Mouse (Mus musculus) ES-Bruce4 (cell line): Measurements from ENCODE around the gene Rgs3. TPM values are rescaled to one million over a fixed set of nuclear protein-coding genes. Genes with fewer than 3 reads are reported as not detected.

ENCODE experiments used
- H3K27ac ChIP-seq: 2 replicates; pipeline ENCODE4 v1.5.1; 2012; ENCODE audit warnings: low read length, inconsistent platforms; ENCODE audit not compliant: insufficient read depth
- H3K27me3 ChIP-seq: 2 replicates; pipeline ENCODE4 v1.6.1; 2012; ENCODE audit warnings: mild to moderate bottlenecking, low read length, inconsistent platforms; ENCODE audit not compliant: control insufficient read depth, poor library complexity, insufficient read depth, severe bottlenecking
- H3K36me3 ChIP-seq: 2 replicates; pipeline ENCODE4 v1.6.1; 2012; ENCODE audit warnings: inconsistent platforms, mild to moderate bottlenecking, low read length, moderate library complexity; ENCODE audit not compliant: control insufficient read depth, poor library complexity, insufficient read depth, severe bottlenecking
- H3K4me1 ChIP-seq: one replicate; pipeline ENCODE4 v1.8.1; 2011; ENCODE audit warnings: low read length; ENCODE audit not compliant: control insufficient read depth, insufficient read depth
- H3K4me3 ChIP-seq: 2 replicates; pipeline ENCODE4 v1.5.1; 2011; ENCODE audit warnings: low read depth, mild to moderate bottlenecking, low read length
- H3K9ac ChIP-seq: 2 replicates; pipeline ENCODE4 v1.6.1; 2012; ENCODE audit warnings: low read depth, mild to moderate bottlenecking, inconsistent platforms; ENCODE audit not compliant: poor library complexity, severe bottlenecking
- H3K9me3 ChIP-seq: replicated peaks from 2 replicates; pipeline ENCODE4 v1.6.1; 2012; ENCODE audit warnings: mild to moderate bottlenecking, low read length, inconsistent platforms; ENCODE audit not compliant: control insufficient read depth, poor library complexity, insufficient read depth, severe bottlenecking
- CTCF ChIP-seq: IDR thresholded peaks from one replicate; pipeline ENCODE4 v1.8.1; 2011; ENCODE audit warnings: low read depth, low read length
- EP300 ChIP-seq: IDR thresholded peaks from 2 replicates; pipeline ENCODE4 v1.6.1; 2011; ENCODE audit warnings: low read depth, low read length; ENCODE audit not compliant: insufficient read depth
- POLR2A ChIP-seq: IDR thresholded peaks from one replicate; pipeline ENCODE4 v1.8.1; 2011; ENCODE audit warnings: low read length; ENCODE audit not compliant: insufficient read depth
- polyA plus RNA-seq: library from polyadenylated mRNA; stranded (reverse); fragments of >200 nt; gene quantifications from 2 replicates; pipeline ENCODE4 v1.2.4, GENCODE M21; 2011; ENCODE audit warnings: low read depth; ENCODE audit not compliant: missing spikeins, insufficient read depth, insufficient read length

Rgs3 gene
- polyA plus RNA-seq, 1 experiment, result 15.3 TPM

DNA sequence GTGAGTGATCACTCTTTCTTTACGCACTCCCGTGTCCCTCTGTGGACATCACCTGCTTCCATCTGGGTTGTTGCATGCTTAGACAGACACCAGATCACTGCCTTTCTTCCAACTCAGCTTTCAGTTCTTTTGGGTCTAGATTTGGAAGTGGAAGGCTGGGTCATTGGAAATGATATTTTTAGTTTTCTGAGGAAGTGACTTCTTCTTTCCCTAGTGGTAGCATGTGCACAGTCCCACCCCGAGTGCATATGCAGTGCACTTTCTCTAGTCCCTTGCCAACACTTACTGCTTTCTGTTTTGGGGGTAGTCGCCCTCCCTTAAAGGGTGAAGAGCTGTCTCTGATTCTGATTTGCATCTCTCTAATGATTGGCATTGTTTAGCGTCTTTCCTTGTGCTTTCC lies 170.3 kb downstream of the Rgs3 start:
- TF ChIP-seq POLR2A, result no peak
- Histone ChIP-seq H3K9ac (no peak overlapping the region), H3K4me3 (no peak overlapping the region), H3K4me1 (no peaks in the 10 kb centered on the region), H3K9me3 (no peaks in the 10 kb centered on the region), H3K36me3 (no peaks in the 10 kb centered on the region), H3K27ac (no peak overlapping the region), H3K27me3 (no peaks in the 10 kb centered on the region)

DNA sequence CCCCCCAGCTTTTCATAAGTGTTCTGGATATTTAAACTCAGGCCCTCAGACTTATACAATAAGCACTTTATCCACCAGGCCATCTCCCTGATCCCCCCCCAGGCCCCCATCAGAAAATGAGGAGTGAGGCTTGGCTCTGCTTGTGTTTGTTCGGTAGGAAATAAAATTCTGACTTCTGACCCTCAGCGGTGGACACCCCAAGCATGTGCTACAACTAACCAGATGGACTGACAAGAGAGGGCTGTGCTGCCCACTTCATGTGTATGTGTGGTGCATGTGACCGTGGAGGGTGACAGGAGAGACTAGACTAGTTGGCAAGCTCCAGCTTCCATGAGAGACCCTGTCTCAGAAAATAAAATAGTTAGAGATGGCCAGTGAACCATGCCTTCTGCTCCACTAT lies 171.2 kb downstream of the Rgs3 start:
- H3K9me3 ChIP-seq, result no peaks in the 10 kb centered on the region
- no peak overlapping the region for H3K27ac ChIP-seq
- H3K4me1 ChIP-seq, result no peaks in the 10 kb centered on the region
- no peaks in the 10 kb centered on the region for H3K27me3 ChIP-seq
- H3K36me3 ChIP-seq, result no peaks in the 10 kb centered on the region
- H3K4me3 ChIP-seq, result no peak overlapping the region
- no peak for TF ChIP-seq EP300
- no peak for TF ChIP-seq POLR2A
- no peak for TF ChIP-seq CTCF
- no peak overlapping the region for H3K9ac ChIP-seq

DNA sequence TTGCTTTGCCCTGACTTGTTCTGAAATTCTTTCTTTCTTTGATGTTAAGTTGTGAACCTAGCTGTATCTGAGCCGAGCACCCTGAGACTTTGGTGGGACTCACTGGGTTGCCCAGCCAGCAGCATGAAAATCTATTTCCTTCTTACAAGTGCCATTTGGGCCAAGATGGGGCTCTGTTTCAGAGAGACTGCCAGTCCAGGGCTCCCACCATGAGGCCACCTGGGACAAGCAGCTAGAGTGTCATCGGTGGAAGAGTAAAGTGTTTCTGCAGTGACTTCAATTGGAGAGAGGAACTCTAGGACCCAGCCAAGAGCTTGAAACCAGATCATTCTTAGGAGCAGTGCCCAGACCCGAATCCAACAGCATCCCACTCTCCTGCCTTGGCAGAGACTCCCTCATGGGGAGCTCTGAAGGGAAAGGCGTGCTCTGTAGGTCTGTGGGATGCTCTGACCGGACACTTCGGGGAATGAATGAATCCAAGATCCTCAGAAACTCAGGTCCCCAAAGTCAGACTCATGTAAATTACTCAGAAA lies 171.9 kb downstream of the Rgs3 start:
- no peaks in the 10 kb centered on the region for H3K36me3 ChIP-seq
- no peak overlapping the region for H3K27ac ChIP-seq
- H3K4me1 ChIP-seq, result no peaks in the 10 kb centered on the region

DNA sequence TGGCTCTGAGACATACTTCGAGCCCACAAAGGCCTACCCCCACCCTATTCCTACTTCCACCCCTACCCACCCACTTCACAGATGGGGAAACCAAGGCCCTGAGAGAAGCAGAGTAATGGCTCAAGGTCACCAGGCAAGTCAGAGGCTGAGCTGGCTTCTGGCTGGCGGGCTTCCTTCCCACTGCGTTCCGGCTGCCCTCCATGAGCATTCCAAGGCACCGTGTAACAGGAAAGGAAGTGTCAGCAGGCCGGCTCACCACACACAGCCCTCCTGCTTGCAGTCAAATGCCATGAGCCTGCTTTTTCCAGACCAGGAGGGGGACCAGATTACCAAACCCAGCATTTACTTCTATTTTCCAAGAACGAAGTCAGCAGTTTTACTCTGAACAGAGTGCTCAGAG lies 172.4 kb downstream of the Rgs3 start:
- H3K27me3 ChIP-seq, result no peaks in the 10 kb centered on the region
- TF ChIP-seq CTCF, result no peak
- no peak for TF ChIP-seq EP300
- TF ChIP-seq POLR2A, result no peak
- H3K9me3 ChIP-seq, result no peaks in the 10 kb centered on the region
- no peak overlapping the region for H3K4me3 ChIP-seq
- no peaks in the 10 kb centered on the region for H3K4me1 ChIP-seq
- no peaks in the 10 kb centered on the region for H3K36me3 ChIP-seq
- H3K9ac ChIP-seq, result no peak overlapping the region
- no peak overlapping the region for H3K27ac ChIP-seq

More for the DNA sequence above, 171.9 kb downstream of the Rgs3 start:
- Histone ChIP-seq H3K27me3 (no peaks in the 10 kb centered on the region), H3K9ac (no peak overlapping the region), H3K4me3 (no peak overlapping the region), H3K9me3 (no peaks in the 10 kb centered on the region)
- no peak for TF ChIP-seq CTCF

DNA sequence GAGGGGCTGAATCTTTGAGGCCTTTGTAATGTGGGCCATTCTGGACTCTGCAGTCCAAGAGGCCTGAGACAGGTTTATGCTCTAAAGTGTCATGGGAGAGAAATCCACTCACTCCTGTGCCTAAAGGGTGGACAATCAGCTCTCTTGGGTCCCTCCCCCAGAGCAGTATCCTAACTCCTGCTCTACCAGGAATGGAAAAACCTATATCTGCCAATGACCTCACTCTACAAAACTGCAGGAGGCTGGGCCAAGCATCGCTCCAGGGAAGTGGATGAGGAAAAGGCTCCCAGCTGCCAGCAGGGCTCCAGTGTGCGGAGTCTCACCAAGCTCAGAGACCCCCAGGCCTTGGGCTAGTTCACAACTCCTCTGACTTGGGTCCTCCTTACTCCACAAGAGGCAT lies 173.2 kb downstream of the Rgs3 start:
- no peak overlapping the region for H3K27ac ChIP-seq
- H3K27me3 ChIP-seq, result no peaks in the 10 kb centered on the region
- no peak overlapping the region for H3K4me3 ChIP-seq
- no peaks in the 10 kb centered on the region for H3K4me1 ChIP-seq
- H3K36me3 ChIP-seq, result no peaks in the 10 kb centered on the region
- H3K9ac ChIP-seq, result no peak overlapping the region
- TF ChIP-seq EP300 (no peak), CTCF (no peak), POLR2A (no peak)
- no peaks in the 10 kb centered on the region for H3K9me3 ChIP-seq

DNA sequence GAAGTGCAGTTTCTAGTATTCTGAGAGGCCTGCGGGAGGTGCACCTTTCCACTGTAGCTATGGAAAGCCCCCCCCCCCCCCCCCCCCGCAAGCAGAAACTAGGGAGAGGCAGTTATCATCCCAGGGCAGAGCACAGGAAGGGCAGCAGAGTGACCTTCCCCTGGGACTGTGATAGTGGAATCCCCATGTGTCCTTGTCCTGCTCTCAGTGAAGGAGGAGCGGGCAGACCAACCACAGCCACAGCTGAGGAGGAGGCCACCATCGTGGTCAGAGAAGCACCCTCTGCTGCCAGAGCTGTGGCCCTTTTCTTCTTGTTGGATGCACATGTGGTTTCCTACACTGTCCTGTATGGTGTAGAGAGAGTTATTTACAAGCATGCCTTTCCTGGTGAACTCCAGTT lies 174.3 kb downstream of the Rgs3 start:
- H3K27me3 ChIP-seq, result no peaks in the 10 kb centered on the region
- no peak for TF ChIP-seq EP300
- TF ChIP-seq CTCF, result no peak
- TF ChIP-seq POLR2A, result no peak
- no peak overlapping the region for H3K9ac ChIP-seq
- no peaks in the 10 kb centered on the region for H3K36me3 ChIP-seq
- H3K27ac ChIP-seq, result no peak overlapping the region
- no peak overlapping the region for H3K4me3 ChIP-seq
- no peaks in the 10 kb centered on the region for H3K4me1 ChIP-seq
- H3K9me3 ChIP-seq, result no peaks in the 10 kb centered on the region

DNA sequence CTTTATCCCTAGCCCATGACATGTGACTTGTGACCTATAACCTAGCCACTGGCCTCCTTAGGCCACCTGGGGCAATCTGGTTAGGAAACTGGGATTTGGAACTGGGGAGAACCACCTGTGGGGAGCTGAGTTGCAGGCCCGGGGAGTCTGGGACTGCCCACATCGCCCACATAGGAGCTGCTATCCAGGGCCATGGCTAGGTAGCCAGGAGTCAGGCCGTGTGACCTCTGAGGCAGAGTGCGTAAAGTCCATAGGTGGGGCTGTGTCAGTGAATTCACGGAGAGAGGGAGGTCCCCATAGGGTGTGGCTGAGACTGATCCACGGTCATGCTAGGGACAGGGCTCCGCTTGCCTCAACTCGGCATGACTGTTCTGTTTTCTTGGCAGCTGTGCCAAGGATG lies 175.6 kb downstream of the Rgs3 start:
- no peaks in the 10 kb centered on the region for H3K36me3 ChIP-seq
- no peak overlapping the region for H3K27ac ChIP-seq
- H3K9me3 ChIP-seq, result no peaks in the 10 kb centered on the region
- H3K4me3 ChIP-seq, result 0 out of 2 replicates have a peak overlapping the region, but pooled peaks have one; percentile 2
- TF ChIP-seq EP300 (no peak), POLR2A (no peak), CTCF (no peak)
- H3K4me1 ChIP-seq, result no peaks in the 10 kb centered on the region
- H3K9ac ChIP-seq, result no peak overlapping the region
- H3K27me3 ChIP-seq, result no peaks in the 10 kb centered on the region
